Mouse (Mus musculus) spleen, adult 12 weeks (tissue): ENCODE data around the gene Olfr476.
"Not testable (repeated sequence)": the region's sequence is repeated elsewhere in the genome, so short reads cannot be mapped to it uniquely, and the experiment has no call there.

Source experiments
- DNase-seq: peaks from one replicate; pipeline ENCODE4 v3.0.0; 2022; ENCODE audit warnings: low spot score

Olfr476 gene

GRCm38 (mm10) chr7:107964503-107964902 lies at the start of gene Olfr476:
Olfr476 (plus strand) TSS chr7:107964803.
- DNase-seq, result no peak

- no peak for DNase-seq
Observed at GRCm38 (mm10) chr7:107930146-107930545, 34.5 kb upstream of the Olfr476 start, which contains the start of gene Olfr473. Olfr473 (plus strand) TSS chr7:107930446.

GRCm38 (mm10) chr7:107952539-107952938 lies 12.1 kb upstream of the Olfr476 start:
- not testable (repeated sequence) for DNase-seq

- DNase-seq, result no peak
Observed at GRCm38 (mm10) chr7:107954343-107954742, 10.3 kb upstream of the Olfr476 start, which contains the start of gene Olfr474. Olfr474 (plus strand) TSS chr7:107954643.

- DNase-seq, result no peak
Observed at GRCm38 (mm10) chr7:107986393-107986792, 21.8 kb downstream of the Olfr476 start, which contains the start of gene Olfr477. Olfr477 (plus strand) TSS chr7:107986693.

GRCm38 (mm10) chr7:108014256-108014655 lies 49.7 kb downstream of the Olfr476 start:
- not testable (repeated sequence) for DNase-seq
